Mouse (Mus musculus): ENCODE measurements around the gene Trp73.

DNA sequence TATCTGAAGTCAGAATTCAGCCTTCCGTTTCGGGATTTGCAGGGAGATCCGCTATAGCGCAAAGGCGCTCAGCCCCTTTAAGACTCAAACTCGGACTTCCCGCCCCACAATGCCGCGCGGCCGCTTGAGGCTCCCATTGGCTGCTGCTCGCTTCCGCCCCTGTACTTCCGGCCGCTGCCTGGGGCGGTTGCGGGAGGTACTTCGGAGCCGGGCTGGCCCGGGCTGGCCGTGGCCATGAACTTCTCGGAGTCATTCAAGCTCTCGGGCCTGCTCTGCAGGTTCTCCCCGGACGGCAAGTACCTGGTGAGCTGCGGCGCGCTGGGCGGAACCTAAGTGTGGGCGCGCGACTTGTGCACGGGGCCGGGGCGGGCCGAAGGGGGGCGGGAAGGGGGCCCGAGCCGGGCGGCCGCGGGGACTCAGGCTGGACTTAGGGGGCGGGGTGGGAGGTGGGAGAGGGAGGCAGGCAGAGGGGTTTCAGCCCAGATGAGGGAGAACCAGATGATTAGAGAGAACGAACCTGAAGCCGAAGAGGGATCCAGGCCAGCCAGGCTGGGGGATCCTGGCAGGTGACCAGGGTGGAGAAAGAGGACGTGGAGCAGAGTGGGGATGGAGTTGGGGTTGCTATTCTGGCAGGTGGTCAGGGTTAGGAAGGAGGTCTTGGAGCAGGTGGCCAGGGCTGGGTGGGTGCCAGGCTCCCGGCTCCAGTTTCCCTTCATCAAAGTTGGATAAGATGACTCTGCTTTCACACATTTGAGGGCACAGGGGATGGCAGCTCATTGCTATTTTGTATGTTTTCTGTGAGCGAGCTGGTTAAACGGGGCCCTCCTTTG is 2.4 kb upstream of the Trp73 start, which contains the start of gene Wrap73:
- TF ChIP-seq POLR2A (IDR thresholded peaks at IDR 0.05; ENCODE audit: borderline replicate concordance, control insufficient read depth, low read depth, low read length) = peak; percentile 63; the same call in 1 of the 2 replicates
- TF ChIP-seq CTCF (IDR thresholded peaks at IDR 0.05; ENCODE audit: control insufficient read depth, insufficient read depth, low read length) = no peak

Measured in bone marrow, adult 2 months (tissue).